9 mouse cellular contexts compared by ENCODE assay signal in the genomic region with DNA sequence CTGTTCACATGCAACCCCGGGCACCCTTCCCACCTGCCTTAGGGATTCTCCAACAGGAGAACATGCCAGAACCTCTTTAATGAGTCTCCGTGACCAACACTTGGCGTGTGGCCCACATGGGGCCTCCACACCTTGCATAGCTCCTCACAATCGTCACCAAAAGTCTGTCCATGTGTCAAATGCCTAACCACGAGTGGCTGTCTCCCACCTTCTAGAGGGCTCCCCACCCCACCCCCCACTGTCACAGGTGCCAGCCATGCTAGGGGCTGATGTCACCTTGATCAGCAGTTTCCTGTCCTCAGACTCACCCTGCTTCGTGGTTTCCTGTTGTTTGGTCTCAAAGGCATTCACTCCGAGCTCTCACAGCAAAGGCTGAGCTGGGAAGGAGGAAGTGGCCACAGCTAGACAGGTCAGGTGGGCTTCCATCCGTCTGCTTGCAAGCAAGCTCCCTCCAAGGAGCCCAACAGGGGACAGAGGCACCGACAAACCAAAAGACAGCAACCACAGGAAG. TPM values are rescaled to one million over a fixed set of nuclear protein-coding genes. Genes with fewer than 3 reads are reported as not detected.
DNase-seq lines count a peak whose midpoint lies in the region; ATAC-seq and TF ChIP-seq lines count a peak whose summit lies in the region.
"Had no signal": no experiment of that assay in that cellular context is flagged by ENCODE, and none has a peak within 500 bp of the region (broad histone marks: within the 10 kb centered on the region; RNA-seq: fewer than 3 reads in every experiment).

No protein-coding gene starts in this region.

- no peak overlapping the region for H3K27ac ChIP-seq in forebrain, embryonic 14.5 days (ENCODE audit: low read depth, low read length)
- H3K27ac ChIP-seq in forebrain, embryonic 16.5 days (ENCODE audit: low read length): no peak overlapping the region
- peak overlapping the region; percentile 68 for H3K27ac ChIP-seq in intestine, embryonic 16.5 days (ENCODE audit: low read length)
- H3K27ac ChIP-seq in lung, embryonic 15.5 days: peak overlapping the region; percentile 72
- H3K27ac ChIP-seq in stomach, postnatal 0 days (replicated peaks): peak overlapping the region; percentile 80
- H3K27ac ChIP-seq: midbrain, embryonic 12.5 days had no signal

- 69% methylated on average over 9 of the region's 9 CpGs for WGBS in forebrain, embryonic 14.5 days
- 64% methylated on average over 9 of the region's 9 CpGs for whole genome bisulfite sequencing in forebrain, embryonic 16.5 days
- WGBS in intestine, embryonic 16.5 days: 54% methylated on average over 9 of the region's 9 CpGs
- WGBS in lung, embryonic 15.5 days: 37% methylated on average over 9 of the region's 9 CpGs
- WGBS in stomach, postnatal 0 days: 36% methylated on average over 9 of the region's 9 CpGs

- no peaks in the 10 kb centered on the region for H3K27me3 ChIP-seq in forebrain, embryonic 14.5 days (replicated peaks; ENCODE audit: control insufficient read depth, insufficient read depth, low read length)
- no peaks in the 10 kb centered on the region for H3K27me3 ChIP-seq in forebrain, embryonic 16.5 days (replicated peaks; ENCODE audit: control insufficient read depth, insufficient read depth, low read length)
- no peaks in the 10 kb centered on the region for H3K27me3 ChIP-seq in intestine, embryonic 16.5 days (replicated peaks; ENCODE audit: control insufficient read depth, insufficient read depth, low read length)
- no peaks in the 10 kb centered on the region for H3K27me3 ChIP-seq in lung, embryonic 15.5 days
- H3K27me3 ChIP-seq in stomach, postnatal 0 days (ENCODE audit: control insufficient read depth, insufficient read depth, low read length): no peaks in the 10 kb centered on the region
- H3K27me3 ChIP-seq: midbrain, embryonic 12.5 days had no signal

- peak; percentile 32 for DNase-seq in forebrain, embryonic 14.5 days (ENCODE audit: low spot score)
- peak; percentile 8 for DNase-seq in brain, embryonic 14.5 days (ENCODE audit: low read depth)
- no peak for DNase-seq in stomach, postnatal 0 days (ENCODE audit: low spot score)
- no peak for DNase-seq in cerebellum, adult 9-10 months
- DNase-seq in cerebellum, adult 11 months: no peak

- H3K4me3 ChIP-seq in forebrain, embryonic 14.5 days (ENCODE audit: low read depth, low read length): no peak overlapping the region
- no peak overlapping the region for H3K4me3 ChIP-seq in forebrain, embryonic 16.5 days (replicated peaks; ENCODE audit: low read length)
- no peak overlapping the region for H3K4me3 ChIP-seq in intestine, embryonic 16.5 days (ENCODE audit: low read length)
- no peak overlapping the region for H3K4me3 ChIP-seq in lung, embryonic 15.5 days
- H3K4me3 ChIP-seq in stomach, postnatal 0 days (ENCODE audit: low read depth, low read length): no peak overlapping the region
- H3K4me3 ChIP-seq: midbrain, embryonic 12.5 days had no signal

- TF ChIP-seq POLR2A in brain, embryonic 14.5 days (IDR thresholded peaks at IDR 0.05; ENCODE audit: borderline replicate concordance, extremely low read depth, insufficient read depth, insufficient read length, poor library complexity, severe bottlenecking): no peak

- no peaks in the 10 kb centered on the region for H3K4me1 ChIP-seq in forebrain, embryonic 14.5 days (ENCODE audit: control insufficient read depth, insufficient read depth, low read length)
- peaks cover 8% of the 10 kb centered on the region for H3K4me1 ChIP-seq in forebrain, embryonic 16.5 days (replicated peaks; ENCODE audit: control insufficient read depth, insufficient read depth, low read length)
- H3K4me1 ChIP-seq in intestine, embryonic 16.5 days (ENCODE audit: control insufficient read depth, insufficient read depth, low read length): peaks cover 27% of the 10 kb centered on the region
- H3K4me1 ChIP-seq in lung, embryonic 15.5 days: peaks cover 20% of the 10 kb centered on the region
- peaks cover 10% of the 10 kb centered on the region for H3K4me1 ChIP-seq in stomach, postnatal 0 days (replicated peaks; ENCODE audit: control insufficient read depth, insufficient read depth)
- H3K4me1 ChIP-seq: midbrain, embryonic 12.5 days had no signal

- no peak for ATAC-seq in forebrain, embryonic 14.5 days
- ATAC-seq in forebrain, embryonic 16.5 days: no peak
- ATAC-seq in intestine, embryonic 16.5 days: peak; percentile 32; the same call in 1 of the 2 replicates
- ATAC-seq in lung, embryonic 15.5 days (ENCODE audit: borderline replicate concordance, extremely low read depth, low FRiP score, low TSS enrichment): peak; percentile 19; the same call in 1 of the 2 replicates
- peak; percentile 33; the same call in 1 of the 2 replicates for ATAC-seq in stomach, postnatal 0 days (ENCODE audit: low FRiP score, low TSS enrichment)

- H3K9me3 ChIP-seq in forebrain, embryonic 14.5 days (replicated peaks; ENCODE audit: control insufficient read depth, low read length): no peaks in the 10 kb centered on the region
- H3K9me3 ChIP-seq in forebrain, embryonic 16.5 days (ENCODE audit: control insufficient read depth, low read length): no peaks in the 10 kb centered on the region
- H3K9me3 ChIP-seq in intestine, embryonic 16.5 days (ENCODE audit: control insufficient read depth, low read length): no peaks in the 10 kb centered on the region
- no peaks in the 10 kb centered on the region for H3K9me3 ChIP-seq in lung, embryonic 15.5 days
- no peaks in the 10 kb centered on the region for H3K9me3 ChIP-seq in stomach, postnatal 0 days (ENCODE audit: control insufficient read depth, low read length)
- H3K9me3 ChIP-seq: midbrain, embryonic 12.5 days had no signal

- H3K36me3 ChIP-seq in forebrain, embryonic 14.5 days (ENCODE audit: control insufficient read depth, insufficient read depth, low read length): no peaks in the 10 kb centered on the region
- no peaks in the 10 kb centered on the region for H3K36me3 ChIP-seq in forebrain, embryonic 16.5 days (ENCODE audit: control insufficient read depth, insufficient read depth)
- H3K36me3 ChIP-seq in intestine, embryonic 16.5 days (ENCODE audit: control insufficient read depth, insufficient read depth, low read length): no peaks in the 10 kb centered on the region
- H3K36me3 ChIP-seq in lung, embryonic 15.5 days: no peaks in the 10 kb centered on the region
- H3K36me3 ChIP-seq in stomach, postnatal 0 days (ENCODE audit: control insufficient read depth, insufficient read depth, low read length): no peaks in the 10 kb centered on the region
- H3K36me3 ChIP-seq: midbrain, embryonic 12.5 days had no signal

- no peak for TF ChIP-seq EP300 in stomach, postnatal 0 days (optimal IDR thresholded peaks at IDR 0.05)

- H3K9ac ChIP-seq in forebrain, embryonic 14.5 days (ENCODE audit: low read length): no peak overlapping the region
- H3K9ac ChIP-seq in forebrain, embryonic 16.5 days (replicated peaks; ENCODE audit: low read depth, low read length): no peak overlapping the region
- no peak overlapping the region for H3K9ac ChIP-seq in intestine, embryonic 16.5 days (ENCODE audit: low read depth, low read length)
- H3K9ac ChIP-seq in lung, embryonic 15.5 days: no peak overlapping the region
- no peak overlapping the region for H3K9ac ChIP-seq in stomach, postnatal 0 days (ENCODE audit: low read length)
- H3K9ac ChIP-seq: midbrain, embryonic 12.5 days had no signal

- no peak overlapping the region for H3K4me2 ChIP-seq in forebrain, embryonic 14.5 days (ENCODE audit: low read length)
- no peak overlapping the region for H3K4me2 ChIP-seq in forebrain, embryonic 16.5 days (ENCODE audit: low read length)
- H3K4me2 ChIP-seq in intestine, embryonic 16.5 days (ENCODE audit: low read depth, low read length): no peak overlapping the region
- H3K4me2 ChIP-seq in lung, embryonic 15.5 days: no peak overlapping the region
- H3K4me2 ChIP-seq in stomach, postnatal 0 days (replicated peaks; ENCODE audit: low read depth): no peak overlapping the region
- H3K4me2 ChIP-seq: midbrain, embryonic 12.5 days had no signal

- no peak for TF ChIP-seq CTCF in brain, embryonic 14.5 days (IDR thresholded peaks at IDR 0.05; ENCODE audit: borderline replicate concordance, extremely low read depth, insufficient read depth, insufficient read length)
- no peak for TF ChIP-seq CTCF in stomach, postnatal 0 days (IDR thresholded peaks at IDR 0.05; ENCODE audit: low read depth)

RNA-seq across cellular contexts. Expression of a gene that starts 10.2 kb away (rescaled TPM):
- 0.15 and 0.28 TPM in 2 replicates for polyA plus RNA-seq in forebrain, embryonic 14.5 days (2014; fragmentation: Nextera tagmentation; extraction: Ambion mirVana)
- 0.20 TPM in 2 replicates for polyA plus RNA-seq in forebrain, embryonic 16.5 days (2015; fragmentation: Nextera tagmentation; extraction: Ambion mirVana)
- 0.41 and 0.69 TPM in 2 replicates for polyA plus RNA-seq in brain, embryonic 14.5 days (2012; rRNA removed)
- polyA plus RNA-seq in intestine, embryonic 16.5 days (2015; fragmentation: Nextera tagmentation; extraction: Ambion mirVana): 8.0 and 9.2 TPM in 2 replicates
- 1.0 and 1.7 TPM in 2 replicates for polyA plus RNA-seq in lung, embryonic 15.5 days (2015; fragmentation: Nextera tagmentation; extraction: Ambion mirVana)
- 11.4 and 14.5 TPM in 2 replicates for polyA plus RNA-seq in stomach, postnatal 0 days (2015; fragmentation: Nextera tagmentation; extraction: Ambion mirVana)

RNA-seq across cellular contexts. Expression of a gene that starts 22.8 kb away (rescaled TPM):
- 16.9 and 19.5 TPM in 2 replicates for polyA plus RNA-seq in forebrain, embryonic 14.5 days (2014; fragmentation: Nextera tagmentation; extraction: Ambion mirVana)
- polyA plus RNA-seq in forebrain, embryonic 16.5 days (2015; fragmentation: Nextera tagmentation; extraction: Ambion mirVana): 11.9 and 28.9 TPM in 2 replicates
- polyA plus RNA-seq in brain, embryonic 14.5 days (2012; rRNA removed): 32.6 and 43.5 TPM in 2 replicates
- 1.3 and 1.6 TPM in 2 replicates for polyA plus RNA-seq in intestine, embryonic 16.5 days (2015; fragmentation: Nextera tagmentation; extraction: Ambion mirVana)
- 1.4 and 1.6 TPM in 2 replicates for polyA plus RNA-seq in lung, embryonic 15.5 days (2015; fragmentation: Nextera tagmentation; extraction: Ambion mirVana)
- polyA plus RNA-seq in stomach, postnatal 0 days (2015; fragmentation: Nextera tagmentation; extraction: Ambion mirVana): 1.5 and 1.6 TPM in 2 replicates

RNA-seq across cellular contexts. Expression of a gene that starts 29.0 kb away (rescaled TPM):
- polyA plus RNA-seq in forebrain, embryonic 14.5 days (2014; fragmentation: Nextera tagmentation; extraction: Ambion mirVana): 12.3 and 16.6 TPM in 2 replicates
- polyA plus RNA-seq in forebrain, embryonic 16.5 days (2015; fragmentation: Nextera tagmentation; extraction: Ambion mirVana): 13.0 and 13.9 TPM in 2 replicates
- 16.3 and 19.5 TPM in 2 replicates for polyA plus RNA-seq in brain, embryonic 14.5 days (2012; rRNA removed)
- polyA plus RNA-seq in intestine, embryonic 16.5 days (2015; fragmentation: Nextera tagmentation; extraction: Ambion mirVana): 20.6 and 22.7 TPM in 2 replicates
- polyA plus RNA-seq in lung, embryonic 15.5 days (2015; fragmentation: Nextera tagmentation; extraction: Ambion mirVana): 14.8 and 15.8 TPM in 2 replicates
- 22.0 and 24.0 TPM in 2 replicates for polyA plus RNA-seq in stomach, postnatal 0 days (2015; fragmentation: Nextera tagmentation; extraction: Ambion mirVana)

Comparison
In these comparisons a context has a peak if more than half of its experiments do, and no peak if none do; other contexts are left out.
1. ATAC-seq: peak in intestine, embryonic 16.5 days (single experiment), lung, embryonic 15.5 days (single experiment) and stomach, postnatal 0 days (single experiment); none in forebrain, embryonic 14.5 days (single experiment) and forebrain, embryonic 16.5 days (single experiment).
2. DNase-seq: peak in forebrain, embryonic 14.5 days (single experiment) and brain, embryonic 14.5 days (single experiment); none in stomach, postnatal 0 days (single experiment), cerebellum, adult 9-10 months (single experiment) and cerebellum, adult 11 months (single experiment).
3. H3K27ac ChIP-seq: peak in intestine, embryonic 16.5 days (single experiment), lung, embryonic 15.5 days (single experiment) and stomach, postnatal 0 days (single experiment); none in forebrain, embryonic 14.5 days (single experiment) and forebrain, embryonic 16.5 days (single experiment).